ENCODE assay signal across 9 mouse cellular contexts in genomic region chr9:50884741-50885599, GRCm38 (mm10). TPM values are rescaled to one million over a fixed set of nuclear protein-coding genes. Genes with fewer than 3 reads are reported as not detected.
A peak's percentile ranks its signal among the peaks of the same experiment; 100 is the strongest.
DNase-seq lines count a peak whose midpoint lies in the region; ATAC-seq and TF ChIP-seq lines count a peak whose summit lies in the region.
"Had no signal": no experiment of that assay in that cellular context is flagged by ENCODE, and none has a peak within 500 bp of the region (broad histone marks: within the 10 kb centered on the region; RNA-seq: fewer than 3 reads in every experiment).

No protein-coding gene starts in this region.

- WGBS in heart, embryonic 11.5 days (ENCODE audit: insufficient replicate concordance) = 76% methylated on average over 10 of the region's 10 CpGs
- 76% methylated on average over 10 of the region's 10 CpGs for WGBS in heart, embryonic 13.5 days
- WGBS in kidney, postnatal 0 days = 41% methylated on average over 10 of the region's 10 CpGs
- 32% methylated on average over 10 of the region's 10 CpGs for WGBS in lung, adult 2 months
- 41% methylated on average over 10 of the region's 10 CpGs for WGBS in stomach, postnatal 0 days

- H3K4me2 ChIP-seq in heart, embryonic 11.5 days = no peak overlapping the region
- no peak overlapping the region for H3K4me2 ChIP-seq in heart, embryonic 13.5 days
- peak overlapping the region; percentile 21 for H3K4me2 ChIP-seq in kidney, postnatal 0 days (ENCODE audit: low read length)
- peak overlapping the region; percentile 35 for H3K4me2 ChIP-seq in stomach, postnatal 0 days (replicated peaks; ENCODE audit: low read depth)

- H3K27me3 ChIP-seq in heart, embryonic 11.5 days (ENCODE audit: control insufficient read depth, insufficient read depth, low read length) = no peaks in the 10 kb centered on the region
- H3K27me3 ChIP-seq in heart, embryonic 13.5 days (replicated peaks) = no peaks in the 10 kb centered on the region
- no peaks in the 10 kb centered on the region for H3K27me3 ChIP-seq in kidney, postnatal 0 days (ENCODE audit: insufficient read depth, low read length)
- no peaks in the 10 kb centered on the region for H3K27me3 ChIP-seq in stomach, postnatal 0 days (ENCODE audit: control insufficient read depth, insufficient read depth, low read length)

- TF ChIP-seq POLR2A in lung, adult 2 months (IDR thresholded peaks at IDR 0.05; ENCODE audit: borderline replicate concordance, extremely low read depth, low read depth, low read length) = peak; percentile 45; the same call in 1 of the 2 replicates

- no peak for TF ChIP-seq CTCF in kidney, postnatal 0 days (IDR thresholded peaks at IDR 0.05; ENCODE audit: low read depth)
- no peak for TF ChIP-seq CTCF in lung, adult 2 months (IDR thresholded peaks at IDR 0.05; ENCODE audit: insufficient read depth, low read length)
- TF ChIP-seq CTCF in stomach, postnatal 0 days (IDR thresholded peaks at IDR 0.05; ENCODE audit: low read depth) = no peak

- ATAC-seq in heart, embryonic 11.5 days (replicated peaks; ENCODE audit: insufficient number of reproducible peaks, low FRiP score, low TSS enrichment) = no peak
- no peak for ATAC-seq in heart, embryonic 13.5 days (ENCODE audit: extremely low read depth, insufficient number of reproducible peaks, low FRiP score, low TSS enrichment)
- ATAC-seq in kidney, postnatal 0 days (replicated peaks; ENCODE audit: low FRiP score, low read depth) = peak; percentile 55
- peak; percentile 65; the same call in 1 of the 2 replicates for ATAC-seq in stomach, postnatal 0 days (ENCODE audit: low FRiP score, low TSS enrichment)

- H3K36me3 ChIP-seq in heart, embryonic 11.5 days (ENCODE audit: control insufficient read depth, insufficient read depth, low read length) = peaks cover 13% of the 10 kb centered on the region
- peaks cover 48% of the 10 kb centered on the region for H3K36me3 ChIP-seq in heart, embryonic 13.5 days
- H3K36me3 ChIP-seq in kidney, postnatal 0 days (ENCODE audit: insufficient read depth, low read length) = peaks cover 13% of the 10 kb centered on the region
- peaks cover under 1% of the 10 kb centered on the region; the same call in 1 of the 2 replicates for H3K36me3 ChIP-seq in stomach, postnatal 0 days (ENCODE audit: control insufficient read depth, insufficient read depth, low read length)

- no peak overlapping the region for H3K4me3 ChIP-seq in heart, embryonic 11.5 days (ENCODE audit: low read depth, low read length)
- peak overlapping the region; percentile 26 for H3K4me3 ChIP-seq in brown adipose tissue, adult 24 weeks (ENCODE audit: insufficient read depth, low read depth, low read length)
- no peak overlapping the region for H3K4me3 ChIP-seq in heart, embryonic 13.5 days
- H3K4me3 ChIP-seq in kidney, postnatal 0 days (replicated peaks; ENCODE audit: low read depth, low read length) = no peak overlapping the region
- H3K4me3 ChIP-seq in lung, adult 2 months (replicated peaks; ENCODE audit: extremely low read depth, low read depth, low read length) = peak overlapping the region; percentile 42
- no peak overlapping the region for H3K4me3 ChIP-seq in stomach, postnatal 0 days (ENCODE audit: low read depth, low read length)

- DNase-seq in heart, adult 11 months = peak; percentile 98
- peak; percentile 87 for DNase-seq in kidney, postnatal 0 days (ENCODE audit: low spot score)
- DNase-seq in lung, adult 2 months = peak; percentile 56
- DNase-seq in stomach, postnatal 0 days (ENCODE audit: low spot score) = no peak
- DNase-seq in thymus, postnatal 0 days (ENCODE audit: low spot score) = no peak

- no peak for TF ChIP-seq EP300 in stomach, postnatal 0 days (optimal IDR thresholded peaks at IDR 0.05)

- no peaks in the 10 kb centered on the region for H3K9me3 ChIP-seq in heart, embryonic 11.5 days (replicated peaks; ENCODE audit: control insufficient read depth, low read length)
- H3K9me3 ChIP-seq in heart, embryonic 13.5 days = no peaks in the 10 kb centered on the region
- H3K9me3 ChIP-seq in kidney, postnatal 0 days (replicated peaks; ENCODE audit: low read length) = no peaks in the 10 kb centered on the region
- H3K9me3 ChIP-seq in stomach, postnatal 0 days (ENCODE audit: control insufficient read depth, low read length) = no peaks in the 10 kb centered on the region
- H3K9me3 ChIP-seq: G1E had no signal

- no peak overlapping the region for H3K27ac ChIP-seq in heart, embryonic 11.5 days (ENCODE audit: low read depth, low read length)
- H3K27ac ChIP-seq in brown adipose tissue, adult 24 weeks (replicated peaks; ENCODE audit: low read depth, low read length) = peak overlapping the region; percentile 98
- peak overlapping the region; percentile 10; the same call in 1 of the 2 replicates for H3K27ac ChIP-seq in heart, embryonic 13.5 days (replicated peaks)
- H3K27ac ChIP-seq in kidney, postnatal 0 days = peak overlapping the region; percentile 76
- peak overlapping the region; percentile 91 for H3K27ac ChIP-seq in stomach, postnatal 0 days (replicated peaks)

- H3K9ac ChIP-seq in heart, embryonic 11.5 days (ENCODE audit: low read depth, low read length) = no peak overlapping the region
- H3K9ac ChIP-seq in heart, embryonic 13.5 days = no peak overlapping the region
- H3K9ac ChIP-seq in kidney, postnatal 0 days (ENCODE audit: low read depth, low read length) = no peak overlapping the region
- peak overlapping the region; percentile 9; the same call in 1 of the 2 replicates for H3K9ac ChIP-seq in stomach, postnatal 0 days (ENCODE audit: low read length)

- peaks cover 11% of the 10 kb centered on the region; the same call in 1 of the 2 replicates for H3K4me1 ChIP-seq in heart, embryonic 11.5 days (ENCODE audit: control insufficient read depth, insufficient read depth, low read length)
- H3K4me1 ChIP-seq in brown adipose tissue, adult 24 weeks (ENCODE audit: control insufficient read depth, insufficient read depth, insufficient read length, low read length) = peaks cover 46% of the 10 kb centered on the region
- H3K4me1 ChIP-seq in heart, embryonic 13.5 days = peaks cover 47% of the 10 kb centered on the region
- peaks cover 29% of the 10 kb centered on the region for H3K4me1 ChIP-seq in kidney, postnatal 0 days (replicated peaks; ENCODE audit: insufficient read depth, low read length)
- peaks cover 29% of the 10 kb centered on the region for H3K4me1 ChIP-seq in lung, adult 2 months (ENCODE audit: control insufficient read depth, insufficient read depth, low read length)
- peaks cover 13% of the 10 kb centered on the region for H3K4me1 ChIP-seq in stomach, postnatal 0 days (replicated peaks; ENCODE audit: control insufficient read depth, insufficient read depth)

RNA-seq across cellular contexts. Expression of gene Ppp2r1b, which starts 39.9 kb away (rescaled TPM):
- polyA plus RNA-seq in heart, embryonic 11.5 days (2014; fragmentation: Nextera tagmentation; extraction: Ambion mirVana) = 63.1 and 66.9 TPM in 2 replicates
- polyA plus RNA-seq in brown adipose tissue, adult 24 weeks (2012; ENCODE audit: insufficient read depth, insufficient read length, missing spikeins) = 35.1 and 41.6 TPM in 2 replicates
- 46.3 and 48.6 TPM in 2 replicates for polyA plus RNA-seq in heart, embryonic 13.5 days (2015; fragmentation: Nextera tagmentation; extraction: Ambion mirVana)
- polyA plus RNA-seq in kidney, postnatal 0 days (2015; fragmentation: Nextera tagmentation; extraction: Ambion mirVana) = 36.6 and 43.6 TPM in 2 replicates
- polyA plus RNA-seq in lung, adult 2 months (2012; rRNA removed) = 6.8 and 12.5 TPM in 2 replicates
- 32.6 and 33.2 TPM in 2 replicates for polyA plus RNA-seq in stomach, postnatal 0 days (2015; fragmentation: Nextera tagmentation; extraction: Ambion mirVana)
- 47.0 and 48.7 TPM in 2 replicates for polyA plus RNA-seq in thymus, postnatal 0 days (2015; fragmentation: Nextera tagmentation; extraction: Ambion mirVana)

Comparison
In these comparisons a context has a peak if more than half of its experiments do, and no peak if none do; other contexts are left out.
1. DNase-seq: peak in heart, adult 11 months (single experiment), kidney, postnatal 0 days (single experiment) and lung, adult 2 months (single experiment); none in stomach, postnatal 0 days (single experiment) and thymus, postnatal 0 days (single experiment).
2. ATAC-seq: peak in kidney, postnatal 0 days (single experiment) and stomach, postnatal 0 days (single experiment); none in heart, embryonic 11.5 days (single experiment) and heart, embryonic 13.5 days (single experiment).
3. H3K4me2 ChIP-seq: peak in kidney, postnatal 0 days (single experiment) and stomach, postnatal 0 days (single experiment); none in heart, embryonic 11.5 days (single experiment) and heart, embryonic 13.5 days (single experiment).
4. H3K4me3 ChIP-seq: peak in brown adipose tissue, adult 24 weeks (single experiment) and lung, adult 2 months (single experiment); none in heart, embryonic 11.5 days (single experiment), heart, embryonic 13.5 days (single experiment), kidney, postnatal 0 days (single experiment) and stomach, postnatal 0 days (single experiment).